ENCODE assay signal across 20 mouse cellular contexts in genomic region chr2:57356222-57356822, GRCm38 (mm10).
DNase-seq lines count a peak whose midpoint lies in the region; ATAC-seq and TF ChIP-seq lines count a peak whose summit lies in the region.
"Had no signal": no experiment of that assay in that cellular context is flagged by ENCODE, and none has a peak within 500 bp of the region (broad histone marks: within the 10 kb centered on the region; RNA-seq: fewer than 3 reads in every experiment).

No protein-coding gene starts in this region.

- no peaks in the 10 kb centered on the region for H3K9me3 ChIP-seq in liver, embryonic 16.5 days (replicated peaks; ENCODE audit: control insufficient read depth, low read length)
- H3K9me3 ChIP-seq in liver, embryonic 11.5 days (ENCODE audit: control insufficient read depth, low read length) = no peaks in the 10 kb centered on the region
- H3K9me3 ChIP-seq in forebrain, embryonic 13.5 days (replicated peaks) = no peaks in the 10 kb centered on the region
- no peaks in the 10 kb centered on the region for H3K9me3 ChIP-seq in hindbrain, postnatal 0 days (ENCODE audit: low read length)
- H3K9me3 ChIP-seq: embryonic facial prominence, embryonic 12.5 days; hindbrain, embryonic 12.5 days; limb, embryonic 12.5 days; liver, embryonic 15.5 days; midbrain, embryonic 13.5 days had no signal

- H3K36me3 ChIP-seq in liver, embryonic 16.5 days (ENCODE audit: control insufficient read depth, insufficient read depth) = no peaks in the 10 kb centered on the region
- no peaks in the 10 kb centered on the region for H3K36me3 ChIP-seq in liver, embryonic 11.5 days (ENCODE audit: control insufficient read depth, insufficient read depth, low read length)
- peaks cover 5% of the 10 kb centered on the region; the same call in 1 of the 2 replicates for H3K36me3 ChIP-seq in forebrain, embryonic 13.5 days (ENCODE audit: poor library complexity, severe bottlenecking)
- no peaks in the 10 kb centered on the region for H3K36me3 ChIP-seq in hindbrain, postnatal 0 days (ENCODE audit: insufficient read depth, low read length)
- H3K36me3 ChIP-seq: embryonic facial prominence, embryonic 12.5 days; hindbrain, embryonic 12.5 days; liver, embryonic 15.5 days; midbrain, embryonic 13.5 days had no signal

- DNase-seq in liver, embryonic 11.5 days (ENCODE audit: low spot score) = no peak
- DNase-seq in T-cell, adult 2 months (ENCODE audit: low spot score) = peak; percentile 12
- DNase-seq in thymus, postnatal 36 days = peak; percentile 11 to 21
- DNase-seq in adipocyte (ENCODE audit: low spot score) = no peak
- no peak for DNase-seq in hindbrain, postnatal 0 days (ENCODE audit: low spot score)
- DNase-seq: forebrain, postnatal 0 days; heart, adult 2 months; lung, postnatal 10 days; right cerebral cortex, postnatal 4 days had no signal

- no peak overlapping the region for H3K4me2 ChIP-seq in liver, embryonic 16.5 days (ENCODE audit: low read depth, low read length)
- no peak overlapping the region for H3K4me2 ChIP-seq in liver, embryonic 11.5 days
- H3K4me2 ChIP-seq in forebrain, embryonic 13.5 days = no peak overlapping the region
- H3K4me2 ChIP-seq in hindbrain, postnatal 0 days (ENCODE audit: low read depth, low read length) = no peak overlapping the region
- H3K4me2 ChIP-seq: embryonic facial prominence, embryonic 12.5 days; hindbrain, embryonic 12.5 days; limb, embryonic 12.5 days; liver, embryonic 15.5 days; midbrain, embryonic 13.5 days had no signal

- H3K27me3 ChIP-seq in liver, embryonic 16.5 days (ENCODE audit: control insufficient read depth, insufficient read depth, low read depth, low read length) = no peaks in the 10 kb centered on the region
- H3K27me3 ChIP-seq in liver, embryonic 11.5 days (replicated peaks; ENCODE audit: control insufficient read depth, insufficient read depth, low read length) = no peaks in the 10 kb centered on the region
- no peaks in the 10 kb centered on the region for H3K27me3 ChIP-seq in forebrain, embryonic 13.5 days
- H3K27me3 ChIP-seq in hindbrain, postnatal 0 days (ENCODE audit: insufficient read depth, low read length) = no peaks in the 10 kb centered on the region
- H3K27me3 ChIP-seq: embryonic facial prominence, embryonic 12.5 days; hindbrain, embryonic 12.5 days; limb, embryonic 12.5 days; liver, embryonic 15.5 days; midbrain, embryonic 13.5 days had no signal

- H3K27ac ChIP-seq in liver, embryonic 16.5 days (ENCODE audit: low read length) = no peak overlapping the region
- no peak overlapping the region for H3K27ac ChIP-seq in liver, embryonic 11.5 days (ENCODE audit: low read depth, low read length)
- H3K27ac ChIP-seq in forebrain, embryonic 13.5 days = no peak overlapping the region
- no peak overlapping the region for H3K27ac ChIP-seq in hindbrain, postnatal 0 days
- H3K27ac ChIP-seq: embryonic facial prominence, embryonic 12.5 days; heart, adult 2 months; hindbrain, embryonic 12.5 days; kidney, postnatal 0 days; limb, embryonic 12.5 days; liver, embryonic 15.5 days; midbrain, embryonic 13.5 days had no signal

- no peak overlapping the region for H3K9ac ChIP-seq in liver, embryonic 16.5 days (ENCODE audit: low read depth, low read length)
- no peak overlapping the region for H3K9ac ChIP-seq in liver, embryonic 11.5 days (ENCODE audit: low read depth, low read length)
- no peak overlapping the region for H3K9ac ChIP-seq in forebrain, embryonic 13.5 days
- H3K9ac ChIP-seq in hindbrain, postnatal 0 days (replicated peaks; ENCODE audit: low read length) = no peak overlapping the region
- H3K9ac ChIP-seq: embryonic facial prominence, embryonic 12.5 days; forebrain, postnatal 0 days; hindbrain, embryonic 12.5 days; limb, embryonic 12.5 days; liver, embryonic 15.5 days; midbrain, embryonic 13.5 days had no signal

- 61% methylated on average over 12 of the region's 12 CpGs for WGBS in liver, embryonic 16.5 days (ENCODE audit: insufficient replicate concordance)
- WGBS in liver, embryonic 11.5 days = 76% methylated on average over 12 of the region's 12 CpGs
- 79% methylated on average over 12 of the region's 12 CpGs for WGBS in forebrain, embryonic 13.5 days
- WGBS in hindbrain, postnatal 0 days = 84% methylated on average over 12 of the region's 12 CpGs

- peak; percentile 30; the same call in 1 of the 2 replicates for ATAC-seq in liver, embryonic 16.5 days (ENCODE audit: low read depth)
- no peak for ATAC-seq in liver, embryonic 11.5 days (replicated peaks; ENCODE audit: low FRiP score)
- peak; percentile 72 for ATAC-seq in megakaryocyte, adult 5-6 weeks (ENCODE audit: poor library complexity, severe bottlenecking)
- no peak for ATAC-seq in forebrain, embryonic 13.5 days
- ATAC-seq in hindbrain, postnatal 0 days = no peak
- ATAC-seq: forebrain, postnatal 0 days; intestine, embryonic 16.5 days; midbrain, embryonic 13.5 days had no signal

- no peak for TF ChIP-seq CTCF in hindbrain, postnatal 0 days (IDR thresholded peaks at IDR 0.05; ENCODE audit: low read depth)

- no peak overlapping the region for H3K4me3 ChIP-seq in liver, embryonic 16.5 days (ENCODE audit: low read depth, low read length)
- no peak overlapping the region for H3K4me3 ChIP-seq in liver, embryonic 11.5 days (ENCODE audit: low read depth, low read length)
- H3K4me3 ChIP-seq in forebrain, embryonic 13.5 days = no peak overlapping the region
- no peak overlapping the region for H3K4me3 ChIP-seq in hindbrain, postnatal 0 days (ENCODE audit: low read length)
- H3K4me3 ChIP-seq: embryonic facial prominence, embryonic 12.5 days; heart, adult 2 months; hindbrain, embryonic 12.5 days; limb, embryonic 12.5 days; liver, embryonic 15.5 days; midbrain, embryonic 13.5 days; myocyte had no signal

- H3K4me1 ChIP-seq in liver, embryonic 16.5 days (ENCODE audit: control insufficient read depth, low read depth, low read length) = no peaks in the 10 kb centered on the region
- no peaks in the 10 kb centered on the region for H3K4me1 ChIP-seq in liver, embryonic 11.5 days (replicated peaks; ENCODE audit: control insufficient read depth, insufficient read depth, low read length)
- no peaks in the 10 kb centered on the region for H3K4me1 ChIP-seq in forebrain, embryonic 13.5 days
- H3K4me1 ChIP-seq in hindbrain, postnatal 0 days (ENCODE audit: insufficient read depth, low read length) = no peaks in the 10 kb centered on the region
- H3K4me1 ChIP-seq: embryonic facial prominence, embryonic 12.5 days; hindbrain, embryonic 12.5 days; limb, embryonic 12.5 days; liver, embryonic 15.5 days; midbrain, embryonic 13.5 days had no signal

Comparison
In these comparisons a context has a peak if more than half of its experiments do, and no peak if none do; other contexts are left out.
1. ATAC-seq: peak in liver, embryonic 16.5 days (single experiment) and megakaryocyte, adult 5-6 weeks (single experiment); none in liver, embryonic 11.5 days (single experiment), forebrain, embryonic 13.5 days (single experiment) and hindbrain, postnatal 0 days (single experiment).
2. DNase-seq: peak in T-cell, adult 2 months (single experiment) and thymus, postnatal 36 days (2 of 2); none in liver, embryonic 11.5 days (single experiment), adipocyte (single experiment) and hindbrain, postnatal 0 days (single experiment).